Mouse (Mus musculus) lung, embryonic 15.5 days (tissue): Measurements from ENCODE around the gene Ptprn2. TPM values are rescaled to one million over a fixed set of nuclear protein-coding genes. Genes with fewer than 3 reads are reported as not detected.

Experiments used
- ATAC-seq: fragments of 200-750 bp; cut with Nextera tagmentation; 2 replicates; pipeline ENCODE4 v1.8.0; 2017; ENCODE audit warnings: moderate number of reproducible peaks, borderline replicate concordance; ENCODE audit not compliant: low FRiP score, low TSS enrichment; ENCODE audit errors: extremely low read depth
- H3K27ac ChIP-seq: fragments of 300-500 bp; sonication (generic); 2 replicates; pipeline ENCODE4 v1.5.1; 2015; ENCODE audit warnings: moderate library complexity, mild to moderate bottlenecking, inconsistent platforms
- H3K27me3 ChIP-seq: fragments of 300-500 bp; sonication (generic); 2 replicates; pipeline ENCODE4 v1.6.1; 2015; ENCODE audit warnings: inconsistent platforms
- H3K36me3 ChIP-seq: fragments of 300-500 bp; sonication (generic); 2 replicates; pipeline ENCODE4 v1.6.1; 2015; ENCODE audit warnings: inconsistent platforms
- H3K4me1 ChIP-seq: fragments of 300-500 bp; sonication (generic); 2 replicates; pipeline ENCODE4 v1.6.1; 2015; ENCODE audit warnings: inconsistent platforms
- H3K4me2 ChIP-seq: fragments of 300-500 bp; sonication (generic); 2 replicates; pipeline ENCODE4 v1.6.1; 2015; ENCODE audit warnings: inconsistent platforms, mild to moderate bottlenecking, moderate library complexity
- H3K4me3 ChIP-seq: fragments of 300-500 bp; sonication (generic); 2 replicates; pipeline ENCODE4 v1.5.1; 2015; ENCODE audit warnings: mild to moderate bottlenecking, inconsistent platforms
- H3K9ac ChIP-seq: fragments of 300-500 bp; sonication (generic); 2 replicates; pipeline ENCODE4 v1.6.1; 2015; ENCODE audit warnings: inconsistent platforms
- H3K9me3 ChIP-seq: fragments of 300-500 bp; sonication (generic); 2 replicates; pipeline ENCODE4 v1.6.1; 2016; ENCODE audit warnings: inconsistent platforms
- WGBS: fragments of 180-500 bp; shearing (Covaris S2); methylation state at CpG from one replicate; pipeline ENCODE4 v1.1.7; 2015; 5-methylcytosine and 5-hydroxymethylcytosine counted together
- polyA plus RNA-seq: library from polyadenylated mRNA; unstranded; fragments of >200 nt; fragmentation: Nextera tagmentation; extraction: Ambion mirVana; gene quantifications from 2 replicates; pipeline ENCODE4 v1.2.1, GENCODE M21; 2015

The Ptprn2 gene
- polyA plus RNA-seq, 1 experiment from 2014 or later = 0.16 TPM

DNA sequence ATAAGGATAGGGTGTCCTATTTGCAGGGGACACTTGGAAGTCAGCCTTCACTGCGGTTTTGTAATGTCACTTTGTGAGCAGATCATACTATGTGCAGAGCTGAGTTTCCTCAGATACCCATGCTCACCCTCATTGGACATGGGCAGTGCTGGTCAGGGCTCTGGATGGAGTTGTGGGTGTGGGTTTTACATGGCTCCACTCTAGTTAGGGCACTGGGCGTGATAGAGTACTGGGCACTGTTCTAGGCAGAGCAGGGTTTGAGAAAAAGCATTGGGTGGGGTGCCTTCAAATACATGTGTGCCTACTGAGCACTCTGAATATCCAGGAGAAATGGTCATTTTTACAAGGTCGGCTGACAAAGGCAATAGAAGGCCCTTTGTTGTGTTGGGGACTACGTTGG is 175.5 kb downstream of the Ptprn2 start:
- H3K27me3 ChIP-seq = no peaks in the 10 kb centered on the region
- H3K36me3 ChIP-seq = no peaks in the 10 kb centered on the region
- H3K4me2 ChIP-seq = no peak overlapping the region
- WGBS = 78% methylated on average over 4 of the region's 4 CpGs
- H3K9ac ChIP-seq = no peak overlapping the region
- H3K4me3 ChIP-seq = no peak overlapping the region
- H3K4me1 ChIP-seq = no peaks in the 10 kb centered on the region
- no peak for ATAC-seq
- H3K27ac ChIP-seq = no peak overlapping the region
- no peaks in the 10 kb centered on the region for H3K9me3 ChIP-seq

DNA sequence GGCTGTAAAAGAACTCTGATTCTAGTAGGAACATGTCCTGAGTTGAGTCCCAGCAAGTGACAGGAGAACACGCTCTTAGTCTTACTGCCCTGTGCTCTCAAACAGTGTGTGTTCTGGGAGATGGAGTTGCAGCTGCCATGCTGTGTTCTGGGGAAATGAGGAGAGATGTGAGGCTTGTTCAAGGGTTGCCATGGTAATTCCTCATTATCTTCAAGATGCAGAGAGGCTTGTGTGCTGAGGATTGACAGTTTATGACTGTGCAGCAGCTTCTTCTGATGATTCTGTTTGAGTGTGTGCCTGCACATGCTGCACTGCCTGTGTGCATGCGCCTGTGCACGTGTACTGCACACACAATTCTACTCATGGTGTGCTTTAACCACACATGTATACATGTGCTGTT is 192.2 kb downstream of the Ptprn2 start:
- ATAC-seq = no peak
- no peak overlapping the region for H3K4me2 ChIP-seq

DNA sequence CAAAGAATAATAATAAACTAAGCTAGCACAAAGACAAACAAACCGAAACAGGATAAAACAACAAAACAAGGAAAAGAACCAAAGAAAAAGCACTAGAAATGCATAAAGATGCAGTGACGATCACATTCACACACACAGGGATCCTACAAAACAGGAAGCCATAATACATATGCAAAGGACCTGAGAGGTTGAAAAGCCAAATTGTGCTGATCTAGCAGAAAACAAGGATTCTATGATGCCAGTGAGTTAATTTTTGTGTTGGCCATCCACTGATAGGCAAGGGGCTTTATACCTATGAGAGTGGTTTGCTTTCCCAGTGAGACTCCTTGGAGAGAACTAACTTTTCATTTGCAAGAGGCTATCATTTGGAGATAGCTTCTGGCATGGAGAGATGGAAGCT is 204.3 kb downstream of the Ptprn2 start:
- no peaks in the 10 kb centered on the region for H3K36me3 ChIP-seq
- no peaks in the 10 kb centered on the region for H3K9me3 ChIP-seq
- H3K4me3 ChIP-seq = no peak overlapping the region
- no peak overlapping the region for H3K4me2 ChIP-seq
- ATAC-seq = no peak
- no peak overlapping the region for H3K27ac ChIP-seq
- H3K4me1 ChIP-seq = no peaks in the 10 kb centered on the region
- 85% methylated on average over 2 of the region's 2 CpGs for WGBS
- no peaks in the 10 kb centered on the region for H3K27me3 ChIP-seq
- no peak overlapping the region for H3K9ac ChIP-seq

More for the DNA sequence above, 192.2 kb downstream of the Ptprn2 start:
- no peak overlapping the region for H3K9ac ChIP-seq
- no peaks in the 10 kb centered on the region for H3K36me3 ChIP-seq
- 64% methylated on average over 3 of the region's 3 CpGs for WGBS
- H3K4me3 ChIP-seq = no peak overlapping the region
- H3K9me3 ChIP-seq = no peaks in the 10 kb centered on the region
- H3K27ac ChIP-seq = no peak overlapping the region
- H3K27me3 ChIP-seq = no peaks in the 10 kb centered on the region
- H3K4me1 ChIP-seq = no peaks in the 10 kb centered on the region

DNA sequence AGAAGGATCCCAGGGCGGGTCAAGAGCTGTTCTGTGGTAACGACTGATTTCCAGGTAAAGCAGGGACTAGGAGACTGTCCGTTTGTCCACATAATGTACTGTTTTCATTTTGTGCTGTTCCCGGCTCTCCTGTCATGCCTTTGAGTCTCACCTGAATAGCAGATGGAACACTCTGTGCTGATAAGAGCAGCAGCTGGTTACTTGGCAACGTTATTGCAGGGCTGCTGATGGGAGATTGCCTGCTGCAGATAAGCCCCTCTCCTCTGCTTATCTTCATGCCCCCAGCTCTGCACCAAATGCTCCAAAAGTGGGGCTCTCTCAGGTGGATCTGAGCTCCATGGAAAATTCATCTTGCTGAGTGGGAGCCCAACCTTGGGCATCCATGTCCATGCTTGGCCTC is 224.0 kb downstream of the Ptprn2 start:
- 26% methylated on average over 5 of the region's 5 CpGs for WGBS
- Histone ChIP-seq H3K9me3 (no peaks in the 10 kb centered on the region), H3K36me3 (no peaks in the 10 kb centered on the region), H3K4me3 (no peak overlapping the region), H3K4me1 (no peaks in the 10 kb centered on the region), H3K9ac (no peak overlapping the region), H3K27ac (no peak overlapping the region), H3K27me3 (no peaks in the 10 kb centered on the region), H3K4me2 (no peak overlapping the region)
- ATAC-seq = no peak

DNA sequence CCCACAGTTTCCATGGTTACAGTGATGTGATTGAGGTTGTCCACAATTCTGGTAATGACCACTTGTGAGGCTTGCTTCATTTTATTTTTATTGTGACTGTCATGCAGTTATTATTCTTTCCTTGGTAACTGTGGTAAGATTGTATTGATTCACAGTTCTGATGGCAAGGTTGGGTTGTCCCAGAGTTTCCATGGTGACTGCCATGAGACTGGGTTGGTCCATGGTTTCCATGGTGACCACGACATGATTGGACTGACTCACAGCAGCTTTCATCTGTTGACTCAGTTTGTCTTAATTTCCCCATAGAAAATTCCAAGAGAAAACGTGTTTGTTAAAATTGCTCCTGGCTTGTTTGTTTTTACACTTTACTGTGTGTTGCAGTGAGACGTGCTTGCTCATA is 225.2 kb downstream of the Ptprn2 start:
- no peaks in the 10 kb centered on the region for H3K9me3 ChIP-seq
- no peak overlapping the region for H3K9ac ChIP-seq
- no peak overlapping the region for H3K4me3 ChIP-seq
- no peaks in the 10 kb centered on the region for H3K27me3 ChIP-seq
- ATAC-seq = no peak
- H3K36me3 ChIP-seq = no peaks in the 10 kb centered on the region
- H3K27ac ChIP-seq = no peak overlapping the region
- no peak overlapping the region for H3K4me2 ChIP-seq
- no peaks in the 10 kb centered on the region for H3K4me1 ChIP-seq
- 58% methylated on average over 3 of the region's 3 CpGs for WGBS

DNA sequence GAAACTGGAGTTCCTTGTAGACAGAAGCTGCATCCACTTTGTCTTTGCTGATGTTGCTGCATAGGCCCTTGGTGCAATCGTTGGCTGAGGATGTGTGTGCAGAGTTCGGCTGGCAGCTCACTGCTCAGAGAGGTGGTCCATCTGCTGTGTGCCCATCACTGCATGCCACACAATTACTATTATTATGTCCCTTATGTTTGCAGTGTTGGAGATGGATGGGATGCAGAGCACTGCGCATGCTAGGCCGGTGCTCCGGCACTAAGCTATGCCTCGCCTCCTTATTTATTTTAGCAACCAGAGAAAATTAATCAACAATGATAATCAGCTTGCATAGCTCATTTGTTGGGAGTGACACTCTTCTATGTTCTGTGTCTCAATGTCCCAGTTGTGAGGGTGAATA is 225.6 kb downstream of the Ptprn2 start:
- WGBS = 78% methylated on average over 6 of the region's 6 CpGs
- Histone ChIP-seq H3K36me3 (no peaks in the 10 kb centered on the region), H3K9ac (no peak overlapping the region), H3K4me2 (no peak overlapping the region), H3K27me3 (no peaks in the 10 kb centered on the region), H3K27ac (no peak overlapping the region), H3K4me1 (no peaks in the 10 kb centered on the region), H3K9me3 (no peaks in the 10 kb centered on the region), H3K4me3 (no peak overlapping the region)
- ATAC-seq = no peak

DNA sequence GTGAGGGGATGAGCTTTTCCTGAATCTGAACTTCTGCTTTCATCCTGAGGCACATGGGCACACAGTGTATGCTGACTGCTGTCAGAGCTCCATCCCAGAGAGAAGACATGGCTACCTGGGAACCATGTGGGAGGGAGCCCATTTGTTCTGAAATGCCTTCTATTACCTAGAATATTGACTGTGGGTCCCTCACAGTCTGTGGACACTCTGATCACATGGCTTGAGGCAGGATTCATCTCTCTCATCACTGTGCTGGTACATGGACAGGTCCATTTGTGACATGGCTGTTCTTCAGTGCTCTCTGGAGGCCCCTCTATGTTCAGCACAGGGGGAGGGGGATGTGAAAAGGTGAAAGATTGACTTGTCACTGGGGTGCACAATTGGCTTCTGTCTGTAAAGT is 227.6 kb downstream of the Ptprn2 start:
- Histone ChIP-seq H3K4me2 (no peak overlapping the region), H3K4me3 (no peak overlapping the region), H3K27ac (no peak overlapping the region), H3K9me3 (no peaks in the 10 kb centered on the region), H3K4me1 (no peaks in the 10 kb centered on the region), H3K9ac (no peak overlapping the region), H3K27me3 (no peaks in the 10 kb centered on the region), H3K36me3 (no peaks in the 10 kb centered on the region)
- ATAC-seq = no peak

DNA sequence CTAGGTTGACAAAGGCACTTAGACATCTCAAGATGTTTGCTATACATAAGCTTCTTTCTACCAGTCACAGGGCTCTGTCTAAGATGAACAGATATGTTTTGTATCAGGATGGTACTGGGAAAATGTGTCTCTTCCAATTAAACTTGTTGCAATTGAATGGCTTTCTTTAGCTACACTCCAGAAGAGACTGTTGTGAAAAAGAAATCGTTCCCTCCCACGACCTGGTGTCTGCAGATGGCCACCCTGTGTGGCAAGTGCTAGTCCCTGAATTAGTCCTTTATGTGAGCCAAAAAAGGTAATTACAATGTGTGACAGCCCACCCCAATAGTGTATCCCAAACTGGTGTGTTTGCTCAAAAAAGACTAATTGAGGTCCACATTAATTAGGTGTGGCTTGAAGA is 235.5 kb downstream of the Ptprn2 start:
- no peaks in the 10 kb centered on the region for H3K36me3 ChIP-seq
- WGBS = 70% methylated on average over 2 of the region's 2 CpGs
- H3K9me3 ChIP-seq = no peaks in the 10 kb centered on the region
- H3K27me3 ChIP-seq = no peaks in the 10 kb centered on the region
- H3K4me2 ChIP-seq = no peak overlapping the region
- no peak overlapping the region for H3K9ac ChIP-seq
- H3K4me1 ChIP-seq = no peaks in the 10 kb centered on the region
- no peak for ATAC-seq
- H3K27ac ChIP-seq = no peak overlapping the region
- no peak overlapping the region for H3K4me3 ChIP-seq

DNA sequence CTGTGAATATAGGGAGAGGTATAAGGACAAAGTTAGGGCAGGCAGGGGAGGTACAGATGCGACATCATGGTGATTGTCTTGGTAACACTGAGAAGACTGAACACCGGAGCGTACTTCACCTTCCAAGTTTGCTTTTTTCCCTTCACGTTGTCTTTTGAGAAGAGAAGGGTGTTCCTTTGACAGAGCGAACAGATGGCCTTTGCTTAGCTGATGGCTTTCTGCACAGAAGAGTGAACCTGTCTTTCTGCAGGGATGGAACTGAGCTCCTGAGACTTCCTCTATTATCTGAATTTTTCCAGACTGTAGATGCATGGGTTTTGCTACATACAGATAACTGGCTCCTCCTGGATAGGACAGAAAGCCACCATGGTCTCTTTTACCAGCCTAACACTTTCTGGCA is 254.6 kb downstream of the Ptprn2 start:
- no peak for ATAC-seq
- Histone ChIP-seq H3K27me3 (no peaks in the 10 kb centered on the region), H3K9ac (no peak overlapping the region), H3K9me3 (no peaks in the 10 kb centered on the region), H3K4me1 (no peaks in the 10 kb centered on the region), H3K4me3 (no peak overlapping the region), H3K27ac (no peak overlapping the region), H3K4me2 (no peak overlapping the region), H3K36me3 (no peaks in the 10 kb centered on the region)
- 82% methylated on average over 5 of the region's 5 CpGs for WGBS

DNA sequence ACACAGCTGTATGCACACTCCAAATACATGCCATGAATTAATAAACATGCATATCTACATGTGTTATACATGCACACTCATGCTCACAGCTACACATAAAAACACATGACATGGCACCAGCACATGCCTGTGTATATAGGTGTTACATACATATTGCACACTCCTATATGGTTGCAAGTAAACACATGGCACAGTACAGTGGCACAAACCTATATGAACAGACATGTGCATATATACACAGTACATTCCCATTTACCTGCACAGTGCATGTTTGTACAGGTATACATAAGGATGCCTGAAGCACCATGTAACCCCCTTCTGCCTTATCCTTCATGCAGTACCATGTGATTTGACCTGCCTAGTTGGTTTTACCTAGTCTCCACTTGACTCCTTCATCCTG is 255.8 kb downstream of the Ptprn2 start:
- Histone ChIP-seq H3K4me3 (no peak overlapping the region), H3K4me2 (no peak overlapping the region), H3K9me3 (no peaks in the 10 kb centered on the region), H3K36me3 (no peaks in the 10 kb centered on the region), H3K27me3 (no peaks in the 10 kb centered on the region), H3K9ac (no peak overlapping the region), H3K4me1 (no peaks in the 10 kb centered on the region), H3K27ac (no peak overlapping the region)
- ATAC-seq = no peak

DNA sequence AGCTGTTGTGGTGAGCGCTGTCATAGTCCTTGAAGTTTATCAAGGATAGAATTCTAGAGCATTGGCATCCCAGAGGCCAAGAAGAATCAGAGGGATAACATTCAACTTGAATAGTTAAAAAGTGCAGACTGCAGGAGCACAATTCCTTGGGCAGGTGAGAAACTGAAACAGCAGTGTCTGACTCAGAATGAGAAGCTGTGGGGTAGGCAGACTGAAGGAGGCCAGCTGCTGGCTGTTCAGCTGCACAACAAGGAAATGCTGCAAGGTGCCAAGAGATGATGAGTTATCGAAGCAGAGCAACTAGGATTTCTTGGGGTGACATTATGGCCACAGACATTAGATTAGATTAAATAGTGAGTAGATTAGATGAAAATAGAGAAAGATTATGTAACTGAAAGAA is 260.9 kb downstream of the Ptprn2 start:
- Histone ChIP-seq H3K9ac (no peak overlapping the region), H3K4me2 (no peak overlapping the region), H3K36me3 (no peaks in the 10 kb centered on the region), H3K4me1 (no peaks in the 10 kb centered on the region), H3K27ac (no peak overlapping the region), H3K27me3 (no peaks in the 10 kb centered on the region), H3K4me3 (no peak overlapping the region), H3K9me3 (no peaks in the 10 kb centered on the region)
- WGBS = 68% methylated on average over 2 of the region's 2 CpGs
- no peak for ATAC-seq

DNA sequence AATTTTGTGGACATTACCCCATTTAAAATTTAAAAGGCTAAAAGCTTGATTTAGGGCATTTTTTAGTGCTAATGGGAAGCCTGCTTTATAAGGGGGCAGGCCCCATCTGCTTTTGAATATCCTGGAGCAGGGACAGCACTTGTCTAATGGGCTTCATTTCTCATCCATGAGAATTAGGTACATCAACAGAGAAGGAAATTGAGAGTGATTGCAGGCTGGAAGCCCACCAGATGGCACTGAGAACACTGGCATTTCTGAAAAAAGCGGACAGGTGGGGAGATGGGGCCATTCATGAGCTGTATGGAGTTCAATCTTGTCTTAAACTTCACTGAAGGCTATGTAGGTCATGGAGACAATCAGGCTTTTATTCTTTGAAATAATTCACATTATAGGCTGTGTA is 267.3 kb downstream of the Ptprn2 start:
- Histone ChIP-seq H3K27me3 (no peaks in the 10 kb centered on the region), H3K4me2 (no peak overlapping the region), H3K4me1 (no peaks in the 10 kb centered on the region), H3K9ac (no peak overlapping the region), H3K4me3 (no peak overlapping the region), H3K9me3 (no peaks in the 10 kb centered on the region), H3K36me3 (no peaks in the 10 kb centered on the region), H3K27ac (no peak overlapping the region)
- 77% methylated on average over 1 of the region's 1 CpGs for WGBS
- no peak for ATAC-seq

DNA sequence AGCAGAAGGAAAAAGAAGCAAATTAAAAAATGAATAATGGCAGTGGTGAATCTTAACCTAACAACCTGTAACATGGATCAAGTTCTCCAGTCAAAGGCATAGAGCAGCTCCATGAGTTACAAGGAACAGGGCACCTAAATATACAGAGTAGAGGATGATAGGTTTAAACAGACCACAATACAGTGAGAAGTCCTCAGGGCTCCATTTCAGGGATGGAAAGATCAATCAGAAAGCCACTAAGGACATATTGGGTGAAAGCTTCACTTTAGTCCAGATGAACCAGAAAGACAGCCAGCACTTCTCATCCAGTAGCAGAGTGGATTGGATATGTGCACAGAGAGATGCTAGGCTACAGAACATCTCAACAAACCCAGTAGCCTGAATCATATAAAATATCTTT is 278.4 kb downstream of the Ptprn2 start:
- H3K4me2 ChIP-seq = no peak overlapping the region
- no peaks in the 10 kb centered on the region for H3K36me3 ChIP-seq
- H3K4me3 ChIP-seq = no peak overlapping the region
- H3K27ac ChIP-seq = no peak overlapping the region
- H3K27me3 ChIP-seq = no peaks in the 10 kb centered on the region
- H3K4me1 ChIP-seq = no peaks in the 10 kb centered on the region
- no peak overlapping the region for H3K9ac ChIP-seq
- H3K9me3 ChIP-seq = no peaks in the 10 kb centered on the region
- no peak for ATAC-seq
